Mouse (Mus musculus) MEL (cell line): ENCODE measurements around the gene Tent5b.
A peak's percentile ranks its signal among the peaks of the same experiment; 100 is the strongest.

Source experiments
- CTCF ChIP-seq, 3 experiments: IDR thresholded peaks in 2 of 3; conservative IDR thresholded peaks in 1 of 3; 2 replicates each; pipeline ENCODE4 v1.5.1; 2011 to 2012; ENCODE audit warnings: low read length in 3 of 3, low read depth in 2 of 3, mild to moderate bottlenecking in 2 of 3, improper control_type of control experiment in 1 of 3, inconsistent platforms in 1 of 3, mixed read lengths in 1 of 3, moderate library complexity in 1 of 3; ENCODE audit not compliant: control insufficient read depth in 1 of 3, insufficient read depth in 1 of 3, poor library complexity in 1 of 3, severe bottlenecking in 1 of 3
- EP300 ChIP-seq, 2 experiments: IDR thresholded peaks; 2 replicates each; pipeline ENCODE4 v1.6.1; 2011; ENCODE audit warnings: improper control_type of control experiment in 2 of 2, low read length in 2 of 2, low read depth in 1 of 2, mild to moderate bottlenecking in 1 of 2
- KAT2A ChIP-seq: conservative IDR thresholded peaks from 2 replicates; pipeline ENCODE4 v1.6.1; 2012; ENCODE audit warnings: low read depth, low read length, improper control_type of control experiment, inconsistent platforms
- MAX ChIP-seq: IDR thresholded peaks from 2 replicates; pipeline ENCODE4 v1.6.1; 2011; ENCODE audit warnings: low read length, improper control_type of control experiment
- MEF2A ChIP-seq: IDR thresholded peaks from 2 replicates; pipeline ENCODE4 v1.6.1; 2014; ENCODE audit warnings: low read depth, mild to moderate bottlenecking, inconsistent platforms, low read length, improper control_type of control experiment; ENCODE audit not compliant: poor library complexity, insufficient replicate concordance, severe bottlenecking; ENCODE audit errors: extremely low read depth
- POLR2A ChIP-seq, 2 experiments: IDR thresholded peaks; 2 replicates each; pipeline ENCODE4 v1.6.1; 2011 to 2012; ENCODE audit warnings: low read length in 2 of 2, mild to moderate bottlenecking in 2 of 2, control low read depth in 1 of 2, improper control_type of control experiment in 1 of 2, low read depth in 1 of 2, moderate library complexity in 1 of 2; ENCODE audit not compliant: control insufficient read depth in 1 of 2, insufficient read depth in 1 of 2, poor library complexity in 1 of 2
- UBTF ChIP-seq: IDR thresholded peaks from 2 replicates; pipeline ENCODE4 v1.6.1; 2012; ENCODE audit warnings: low read depth, mild to moderate bottlenecking, inconsistent platforms, low read length, improper control_type of control experiment, moderate library complexity, borderline replicate concordance; ENCODE audit not compliant: insufficient read depth
- USF2 ChIP-seq, 2 experiments: IDR thresholded peaks; 2 replicates each; pipeline ENCODE4 v1.6.1; 2011 to 2012; ENCODE audit warnings: improper control_type of control experiment in 2 of 2, low read length in 2 of 2, borderline replicate concordance in 1 of 2, inconsistent platforms in 1 of 2, low read depth in 1 of 2, mild to moderate bottlenecking in 1 of 2; ENCODE audit not compliant: insufficient read depth in 1 of 2

DNA sequence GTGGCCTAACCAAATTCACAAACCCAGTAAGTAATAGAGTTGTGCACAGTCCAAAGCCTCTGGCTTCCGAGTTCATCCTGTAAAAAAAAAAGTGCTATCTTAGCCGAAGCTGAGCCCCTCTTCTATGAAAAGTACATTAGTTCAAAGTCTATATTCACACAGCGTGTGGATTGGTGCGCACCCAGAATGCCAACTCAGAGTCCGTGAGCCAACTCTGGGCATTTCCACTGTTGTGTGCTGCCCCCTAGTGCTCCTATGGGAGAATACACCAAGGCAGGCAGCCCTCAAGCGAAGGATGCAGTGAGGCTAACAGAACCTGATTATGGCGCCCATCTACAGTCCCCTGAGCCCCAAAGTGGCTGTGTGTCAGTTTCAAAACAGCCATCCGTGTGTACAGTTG, 33.0 kb downstream of the Tent5b start:
- TF ChIP-seq POLR2A (IDR thresholded peaks at IDR 0.05; ENCODE audit: control insufficient read depth in 1 of 2, insufficient read depth in 1 of 2, low read depth in 1 of 2, low read length in 2 of 2, poor library complexity in 1 of 2) = no peak
- no peak for TF ChIP-seq MAX
- no peak for TF ChIP-seq KAT2A
- no peak for TF ChIP-seq UBTF
- TF ChIP-seq EP300 (IDR thresholded peaks at IDR 0.05; ENCODE audit: low read depth in 1 of 2, low read length in 2 of 2) = no peak
- peak; percentile 90 to 93 (median 92) for TF ChIP-seq CTCF (IDR thresholded peaks at IDR 0.05 in 2 of 3, conservative IDR thresholded peaks at IDR 0.05 in 1 of 3; ENCODE audit: control insufficient read depth in 1 of 3, insufficient read depth in 1 of 3, low read depth in 2 of 3, low read length in 3 of 3, poor library complexity in 1 of 3, severe bottlenecking in 1 of 3)
- no peak for TF ChIP-seq MEF2A
- TF ChIP-seq USF2 (IDR thresholded peaks at IDR 0.05; ENCODE audit: borderline replicate concordance in 1 of 2, insufficient read depth in 1 of 2, low read depth in 1 of 2, low read length in 2 of 2) = no peak
